Mouse (Mus musculus): ENCODE measurements around the gene Ift22.
"Not testable (repeated sequence)": the region's sequence is repeated elsewhere in the genome, so short reads cannot be mapped to it uniquely, and the experiment has no call there.

Gene Ift22

GRCm38 (mm10) chr5:136945084-136945483, 37.1 kb downstream of the Ift22 start:
- in situ Hi-C loops (cut with MboI, MseI): no loop called here

GRCm38 (mm10) chr5:136947874-136948273, 39.9 kb downstream of the Ift22 start:
- in situ Hi-C loops (cut with MboI, MseI): no loop called here

- in situ Hi-C loops (cut with MboI, MseI): not testable (repeated sequence)
Observed at GRCm38 (mm10) chr5:136949551-136950336, 41.8 kb downstream of the Ift22 start.

- in situ Hi-C loops (cut with MboI, MseI): no loop called here
Observed at GRCm38 (mm10) chr5:136950521-136950920, 42.6 kb downstream of the Ift22 start.

GRCm38 (mm10) chr5:136952153-136952552, 44.2 kb downstream of the Ift22 start:
- in situ Hi-C loops (cut with MboI, MseI): no loop called here

- in situ Hi-C loops (cut with MboI, MseI): no loop called here
Observed at GRCm38 (mm10) chr5:136953015-136953414, 45.1 kb downstream of the Ift22 start, which contains the start of gene Fis1. Gene Fis1, plus strand, starts transcription at chr5:136953275.

- in situ Hi-C loops (cut with MboI, MseI): no loop called here
Observed at GRCm38 (mm10) chr5:136953440-136953951, 45.5 kb downstream of the Ift22 start.

- in situ Hi-C loops (cut with MboI, MseI): no loop called here
Observed at GRCm38 (mm10) chr5:136955622-136956021, 47.7 kb downstream of the Ift22 start.

GRCm38 (mm10) chr5:136957250-136957649, 49.3 kb downstream of the Ift22 start:
- in situ Hi-C loops (cut with MboI, MseI): no loop called here

GRCm38 (mm10) chr5:136958991-136959605, 51.1 kb downstream of the Ift22 start:
- in situ Hi-C loops (cut with MboI, MseI): no loop called here

- in situ Hi-C loops (cut with MboI, MseI): loop anchor here in 1 of 2 experiments (10.0 kb wide), 1 partner anchor 1425 kb away; no protein-coding TSS in a partner anchor
Observed at GRCm38 (mm10) chr5:136960053-136960452, 52.1 kb downstream of the Ift22 start.

- in situ Hi-C loops (cut with MboI, MseI): loop anchor here in 1 of 2 experiments (10.0 kb wide), 1 partner anchor 1427 kb away; no protein-coding TSS in a partner anchor
Observed at GRCm38 (mm10) chr5:136961334-136961982, 53.5 kb downstream of the Ift22 start.

GRCm38 (mm10) chr5:136961983-136962461, 54.1 kb downstream of the Ift22 start:
- in situ Hi-C loops (cut with MboI, MseI): loop anchor here in 1 of 2 experiments (10.0 kb wide), 1 partner anchor 1427 kb away; no protein-coding TSS in a partner anchor

GRCm38 (mm10) chr5:136962501-136962900, 54.6 kb downstream of the Ift22 start:
- in situ Hi-C loops (cut with MboI, MseI): loop anchor here in 1 of 2 experiments (10.0 kb wide), 1 partner anchor 1428 kb away; no protein-coding TSS in a partner anchor

GRCm38 (mm10) chr5:136962966-136963540, 55.1 kb downstream of the Ift22 start:
- in situ Hi-C loops (cut with MboI, MseI): loop anchor here in 1 of 2 experiments (10.0 kb wide), 1 partner anchor 1428 kb away; no protein-coding TSS in a partner anchor
